Mouse (Mus musculus): ENCODE data around the gene Ttll2.
"Not testable (repeated sequence)": the region's sequence is repeated elsewhere in the genome, so short reads cannot be mapped to it uniquely, and the experiment has no call there.

DNA sequence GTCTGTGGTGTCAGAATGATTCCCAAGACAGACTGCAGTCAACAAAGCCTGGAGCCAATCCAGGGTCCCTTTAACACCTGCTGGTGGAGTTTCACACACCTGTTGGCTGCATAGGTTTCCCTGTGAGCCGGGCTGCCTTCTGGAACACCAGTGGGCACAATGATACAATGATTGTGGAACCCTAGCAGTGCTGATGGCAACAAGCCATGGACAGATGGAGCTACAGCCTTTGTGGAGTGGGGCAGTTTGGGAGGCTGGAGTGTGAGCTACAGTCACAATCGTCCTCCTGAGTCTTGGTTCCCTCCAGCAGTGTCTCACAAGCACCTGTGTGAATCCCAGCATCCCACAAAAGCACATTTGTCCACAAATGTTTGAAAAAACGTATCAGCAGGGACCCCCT, 3.7 kb downstream of the Ttll2 start:
- TF ChIP-seq POLR2A (IDR thresholded peaks at IDR 0.05; ENCODE audit: borderline replicate concordance, control insufficient read depth, low read depth, low read length); CTCF (IDR thresholded peaks at IDR 0.05; ENCODE audit: control insufficient read depth, insufficient read depth, low read length): not testable (repeated sequence)

Measured in bone marrow, adult 2 months (tissue).